8 mouse cellular contexts compared by ENCODE assay signal in genomic region chr1:90602759-90603560, GRCm38 (mm10). TPM values are rescaled to one million over a fixed set of nuclear protein-coding genes. Genes with fewer than 3 reads are reported as not detected.
DNase-seq lines count a peak whose midpoint lies in the region; ATAC-seq lines count a peak whose summit lies in the region.

TSS of gene Cops8 (plus strand) at chr1:90602981.

- 5% methylated on average over 47 of the region's 48 CpGs for WGBS in hindbrain, embryonic 14.5 days

- 0 out of 2 replicates have a peak, but pooled peaks cover 5% of the 10 kb centered on the region for H3K27me3 ChIP-seq in hindbrain, embryonic 14.5 days (ENCODE audit: control insufficient read depth, insufficient read depth, low read length)

- peak within 1 kb of the TSS; percentile 81 for H3K4me2 ChIP-seq in hindbrain, embryonic 14.5 days (replicated peaks)

- H3K36me3 ChIP-seq in hindbrain, embryonic 14.5 days (replicated peaks; ENCODE audit: control insufficient read depth, insufficient read depth), result peaks cover 23% of the 10 kb centered on the region

- peak within 1 kb of the TSS; percentile 92 for H3K4me3 ChIP-seq in hindbrain, embryonic 14.5 days (replicated peaks; ENCODE audit: low read length)

- H3K9me3 ChIP-seq in hindbrain, embryonic 14.5 days (ENCODE audit: control insufficient read depth, low read length), result no peaks in the 10 kb centered on the region

- H3K9ac ChIP-seq in hindbrain, embryonic 14.5 days, result peak within 1 kb of the TSS; percentile 94

- peak; percentile 99 for ATAC-seq in hindbrain, embryonic 14.5 days (ENCODE audit: low FRiP score)

- peaks cover 10% of the 10 kb centered on the region for H3K4me1 ChIP-seq in hindbrain, embryonic 14.5 days (replicated peaks; ENCODE audit: control insufficient read depth, insufficient read depth, low read length)

- peak; percentile 96 for DNase-seq in R1 (ENCODE audit: low read depth, low spot score)
- peak; percentile 99 to 100 for DNase-seq in cerebellum, postnatal 25 days
- DNase-seq in frontal cortex, postnatal 25 days (ENCODE audit: low spot score in 2 of 2), result peak; percentile 97 to 98
- peak; percentile 98 for DNase-seq in hindbrain, embryonic 14.5 days (ENCODE audit: low spot score)
- DNase-seq in layer of hippocampus, postnatal 36 days, result peak; percentile 97 to 98
- peak; percentile 98 for DNase-seq in lung, postnatal 36 days
- peak; percentile 98 for DNase-seq in retina, postnatal 1 day
- peak; percentile 96 to 97 for DNase-seq in urinary bladder, adult 18-20 months (ENCODE audit: low spot score in 2 of 2)

- peak within 1 kb of the TSS; percentile 63 for H3K27ac ChIP-seq in hindbrain, embryonic 14.5 days

RNA-seq across cellular contexts. Expression of gene Cops8, which starts in this region (rescaled TPM):
- 177 and 179 TPM in 2 replicates for polyA plus RNA-seq in hindbrain, embryonic 14.5 days (2014; fragmentation: Nextera tagmentation; extraction: Ambion mirVana)
- total RNA-seq in layer of hippocampus, postnatal 36 days (2021), result 100 to 1,000 TPM; 105 to 111 TPM

Comparison
In these comparisons a context has a peak if more than half of its experiments do, and no peak if none do; other contexts are left out.
1. Peak in every context shown above with its lines: DNase-seq, ATAC-seq, H3K4me3 ChIP-seq and H3K27ac ChIP-seq.